Mouse (Mus musculus) left cerebral cortex, adult 9 months (tissue): ENCODE data around the gene Hdac9.
A peak's percentile ranks its signal among the peaks of the same experiment; 100 is the strongest.

Experiments used
- DNase-seq, 2 experiments: peaks; one replicate each; pipeline ENCODE4 v3.0.0; 2022; ENCODE audit warnings: low spot score in 2 of 2

Hdac9 gene

GRCm38 (mm10) chr12:34351906-34352305, 565.0 kb downstream of the Hdac9 start:
- no peak for DNase-seq

- no peak for DNase-seq
Observed at GRCm38 (mm10) chr12:34347529-34347928, 569.4 kb downstream of the Hdac9 start.

GRCm38 (mm10) chr12:34342761-34343160, 574.1 kb downstream of the Hdac9 start:
- no peak for DNase-seq

- no peak for DNase-seq
Observed at GRCm38 (mm10) chr12:34338886-34339285, 578.0 kb downstream of the Hdac9 start.

DNA sequence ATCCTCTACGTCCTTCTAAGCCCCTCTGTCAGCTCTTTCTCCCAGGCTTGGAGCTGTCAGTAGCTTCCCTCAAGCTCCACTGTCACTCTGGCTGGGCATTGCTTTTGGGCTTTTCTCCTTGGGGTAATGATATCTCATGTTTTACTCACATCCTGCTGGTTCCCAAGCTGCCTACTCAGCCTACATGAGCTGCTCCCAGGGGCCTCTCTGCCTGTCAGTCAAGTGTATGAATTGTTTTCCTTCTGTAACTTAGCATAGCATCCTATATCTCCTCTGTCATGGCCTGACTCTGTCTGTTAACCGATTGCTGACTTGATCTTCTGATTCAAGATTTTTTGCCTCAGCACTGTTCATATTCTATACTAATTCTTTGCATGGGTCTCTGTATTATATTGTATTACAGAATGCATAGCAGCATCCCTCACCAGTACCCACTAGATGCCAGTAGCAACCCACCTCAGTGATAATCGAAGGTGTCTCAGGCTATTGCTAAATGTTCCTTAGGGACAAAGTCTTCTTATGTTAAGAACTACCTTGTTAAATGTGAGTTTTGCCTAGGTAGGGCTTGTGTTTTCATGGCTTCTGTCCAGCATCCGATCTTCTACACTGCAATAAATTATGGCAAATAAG, 582.3 kb downstream of the Hdac9 start:
- no peak for DNase-seq

GRCm38 (mm10) chr12:34332884-34333283, 584.0 kb downstream of the Hdac9 start:
- no peak for DNase-seq

DNA sequence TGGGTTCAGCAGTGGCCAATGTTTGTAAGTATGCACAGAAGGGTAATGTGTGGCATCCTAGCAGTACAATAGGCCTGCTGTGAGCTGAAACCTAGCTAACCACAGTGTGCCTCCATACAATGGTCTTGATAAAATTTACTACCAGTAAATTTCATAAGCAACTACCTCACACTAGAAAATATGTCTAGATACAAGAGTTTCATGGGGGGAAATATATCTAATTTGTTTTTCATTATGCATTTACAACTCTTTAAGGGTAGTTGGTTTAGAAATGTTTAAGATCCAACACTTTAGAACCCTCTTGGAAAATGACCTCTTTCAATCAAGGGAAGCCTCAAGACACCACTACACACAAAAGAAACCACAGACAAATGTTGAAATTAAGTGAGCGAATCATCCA, 589.8 kb downstream of the Hdac9 start:
- no peak for DNase-seq

DNA sequence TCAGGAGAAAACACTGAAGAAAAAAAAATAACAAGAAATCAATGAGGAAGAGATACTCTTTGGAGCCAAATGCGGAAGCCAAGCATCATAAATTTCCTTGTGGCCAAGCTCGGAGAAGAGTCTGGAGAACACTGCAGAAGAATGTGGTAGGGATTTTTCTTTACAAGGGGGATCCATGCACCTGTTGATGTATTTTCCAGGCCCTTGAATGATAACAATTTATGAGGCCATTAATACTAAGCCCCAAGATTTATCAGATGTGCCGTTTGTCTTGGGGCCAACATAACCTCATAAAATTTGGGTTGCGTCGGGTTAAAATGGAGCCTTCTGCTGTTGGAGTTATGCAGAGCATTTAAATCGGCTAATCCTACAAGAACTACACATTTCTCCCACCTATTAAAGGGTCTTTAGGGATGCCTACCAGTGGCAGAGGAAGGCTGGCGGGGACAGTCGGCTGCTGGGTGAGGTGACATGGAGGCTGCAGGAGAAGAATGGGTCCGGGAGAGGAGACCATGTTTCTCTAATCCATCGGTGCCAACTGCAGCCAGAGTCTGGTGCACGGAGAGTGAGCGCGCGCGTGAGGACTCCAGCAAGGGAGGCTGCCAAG, 604.7 kb downstream of the Hdac9 start:
- DNase-seq, result no peak

- DNase-seq, result no peak
Observed at GRCm38 (mm10) chr12:34305453-34305852, 611.4 kb downstream of the Hdac9 start.

DNA sequence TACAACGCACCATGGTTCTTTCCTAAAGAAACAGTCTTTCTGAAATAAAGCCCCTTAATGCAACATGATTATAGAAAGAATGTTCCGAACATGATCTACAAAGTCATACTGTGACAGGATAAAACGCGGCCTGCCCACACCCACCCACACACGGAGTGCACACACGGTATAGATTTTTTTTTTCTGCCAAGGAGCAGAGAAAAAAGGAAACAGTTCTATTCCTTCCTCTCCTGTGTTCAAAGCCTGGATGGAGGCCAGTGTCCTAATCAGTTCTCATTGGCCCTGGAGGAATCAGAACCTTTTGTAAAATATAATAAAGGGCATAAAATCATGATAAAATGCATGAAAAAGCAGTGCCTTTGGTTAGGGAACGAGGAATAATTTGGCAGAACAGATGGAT, 624.5 kb downstream of the Hdac9 start:
- no peak for DNase-seq

DNA sequence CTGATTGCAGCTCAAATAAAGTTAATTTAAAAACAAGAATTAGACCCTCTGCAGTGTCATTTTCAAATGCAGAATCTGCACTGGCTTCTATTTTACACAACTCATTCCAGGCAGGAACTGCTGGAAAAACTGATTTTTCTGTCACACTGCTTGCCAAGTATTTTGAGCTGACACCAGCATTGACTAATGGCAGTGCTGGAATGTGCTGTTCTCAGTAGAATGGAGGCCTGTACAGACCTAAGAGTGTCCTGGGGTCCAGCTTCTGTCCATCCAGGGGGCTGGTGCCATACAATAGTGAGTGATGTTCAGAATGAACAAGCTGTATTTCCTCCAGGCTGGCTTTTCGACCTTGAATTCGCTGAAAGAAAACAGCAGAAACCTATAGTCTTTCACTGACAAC, 629.7 kb downstream of the Hdac9 start:
- no peak for DNase-seq

DNA sequence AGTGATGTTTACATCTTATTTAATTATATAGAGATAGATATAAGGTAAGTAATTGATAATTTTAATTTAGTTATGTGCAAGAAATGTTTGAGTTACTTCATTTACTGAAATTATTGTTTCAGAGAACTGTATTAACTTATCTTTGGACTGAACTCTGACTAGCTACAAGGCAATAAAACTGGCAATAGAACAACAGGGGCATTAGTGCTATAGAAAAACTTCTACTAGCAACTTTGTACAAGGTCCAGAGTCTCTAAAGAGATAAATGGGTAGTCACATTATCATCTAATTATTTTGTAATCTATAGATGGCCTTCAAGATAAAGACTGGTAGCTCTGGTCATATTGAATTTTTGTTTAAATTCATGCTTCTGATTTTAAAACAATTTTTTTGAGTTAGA, 632.0 kb downstream of the Hdac9 start:
- DNase-seq, result no peak

GRCm38 (mm10) chr12:34284396-34284795, 632.5 kb downstream of the Hdac9 start:
- DNase-seq, result no peak

GRCm38 (mm10) chr12:34278822-34279221, 638.1 kb downstream of the Hdac9 start:
- DNase-seq, result no peak

- DNase-seq, result no peak
Observed at GRCm38 (mm10) chr12:34273816-34274215, 643.1 kb downstream of the Hdac9 start.

DNA sequence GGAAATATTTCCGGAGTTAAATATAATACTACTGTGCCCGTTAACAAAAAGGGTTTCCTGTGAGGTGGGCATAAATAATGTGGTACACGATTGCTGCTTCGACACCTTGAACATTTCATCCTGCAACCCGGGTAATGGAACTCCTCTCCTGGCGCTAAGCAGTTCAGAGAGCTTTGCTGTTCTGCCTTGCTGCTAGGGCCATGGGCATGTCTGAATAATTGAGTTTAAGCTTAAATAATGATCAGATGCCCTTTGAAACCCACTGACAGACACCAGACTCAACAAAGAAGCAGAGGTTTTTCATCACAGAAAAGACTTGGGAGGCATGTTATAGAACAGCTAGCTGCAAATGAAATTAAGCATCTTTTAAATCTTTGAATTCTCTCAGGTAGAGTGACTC, 646.8 kb downstream of the Hdac9 start:
- no peak for DNase-seq

DNA sequence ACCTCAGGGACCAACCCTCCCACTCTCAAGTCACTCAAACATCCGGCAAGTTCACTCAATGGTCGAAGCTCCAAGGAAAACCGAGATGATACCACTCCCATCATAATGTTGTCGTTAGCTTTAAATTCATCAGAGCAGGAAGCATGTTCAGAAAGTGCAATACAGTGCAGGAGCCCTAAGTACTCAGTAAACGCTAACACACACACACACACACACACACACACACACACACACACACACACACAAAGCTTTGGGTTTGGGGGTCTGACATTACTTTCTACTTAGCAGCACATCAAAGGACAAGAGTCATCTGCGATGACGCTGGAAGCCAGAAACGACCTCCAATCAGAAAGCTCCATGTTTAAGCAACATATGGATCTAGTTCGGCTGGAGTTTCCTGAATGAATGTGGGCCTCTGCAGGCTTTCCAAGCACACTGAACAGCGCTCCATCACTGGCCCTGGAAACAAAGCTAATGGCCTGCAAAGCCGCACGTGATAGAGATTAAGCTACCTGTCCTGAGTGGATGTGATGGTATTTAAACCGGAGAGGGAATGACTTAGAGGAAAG, 647.3 kb downstream of the Hdac9 start:
- no peak for DNase-seq

DNA sequence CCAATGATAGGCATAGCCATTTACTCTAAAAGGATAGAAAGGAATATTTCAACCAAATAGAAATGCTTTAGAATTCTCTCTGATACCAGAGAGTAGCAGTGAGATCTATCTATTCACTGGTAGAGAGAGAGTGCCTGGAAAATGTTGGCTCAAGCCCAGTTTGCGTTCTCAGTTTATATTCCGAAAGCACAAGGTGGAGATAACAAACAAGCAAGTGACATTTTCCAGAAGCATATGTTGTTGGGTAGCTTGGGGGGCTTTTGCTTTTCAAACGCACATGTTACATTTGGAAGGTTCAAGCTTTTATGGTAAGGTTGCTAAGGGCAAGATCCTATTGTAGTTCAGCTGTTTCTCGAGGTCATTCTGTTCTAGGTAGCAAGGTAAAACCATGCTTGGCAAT, 657.2 kb downstream of the Hdac9 start:
- DNase-seq, result no peak

- no peak for DNase-seq
Observed at GRCm38 (mm10) chr12:34249160-34249559, 667.7 kb downstream of the Hdac9 start.

- DNase-seq, result no peak
Observed at GRCm38 (mm10) chr12:34248193-34249121, 668.4 kb downstream of the Hdac9 start.

DNA sequence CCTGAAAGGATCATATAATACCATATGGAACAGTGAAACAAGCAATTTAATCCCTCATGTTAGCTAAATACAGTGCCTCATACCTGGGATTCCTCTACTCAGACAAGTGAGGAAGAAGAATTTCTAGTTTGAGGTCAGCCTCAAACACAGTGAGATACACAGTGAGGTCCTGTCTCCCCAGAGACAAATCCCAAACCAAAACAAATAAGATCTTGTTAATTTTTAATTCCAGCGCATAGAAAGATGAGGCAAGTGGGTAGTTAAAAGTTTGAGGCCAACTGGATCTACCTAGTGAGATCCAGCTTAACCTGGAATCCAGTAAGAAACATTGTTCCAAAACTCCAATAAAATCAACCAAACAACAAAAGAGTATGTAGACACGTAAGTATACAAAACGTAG, 678.1 kb downstream of the Hdac9 start:
- DNase-seq, result no peak

DNA sequence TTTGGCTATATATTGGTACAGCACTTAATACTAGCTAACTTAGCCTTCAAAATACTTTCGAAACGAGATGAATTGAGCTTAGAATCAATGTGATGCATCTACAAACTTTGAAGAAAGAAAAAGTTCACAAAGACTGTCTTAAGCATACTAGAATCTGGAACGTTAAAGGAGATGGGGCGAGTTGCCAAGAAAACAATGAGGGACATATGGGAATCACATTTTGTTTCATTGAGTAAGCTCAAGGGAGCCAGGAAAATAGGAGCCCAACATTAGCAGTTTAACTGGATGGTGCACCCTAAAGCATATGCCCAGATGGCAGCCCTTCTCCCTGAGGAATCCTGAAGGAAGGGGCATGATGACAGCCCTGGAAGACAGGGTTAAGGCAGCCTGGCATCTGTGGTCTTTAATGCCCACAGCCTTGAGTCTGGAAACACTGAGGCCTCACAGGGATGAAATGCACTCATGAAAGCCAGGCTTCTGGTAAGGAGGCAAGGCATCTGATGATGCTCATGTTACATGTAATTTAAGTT, 685.2 kb downstream of the Hdac9 start:
- peak in 1 of 2 experiments; percentile 21 for DNase-seq
